Mouse (Mus musculus) midbrain, embryonic 13.5 days (tissue): ENCODE measurements around the gene Eno1. TPM values are rescaled to one million over a fixed set of nuclear protein-coding genes. Genes with fewer than 3 reads are reported as not detected.

Experiments used
- ATAC-seq: fragments of 200-750 bp; cut with Nextera tagmentation; 2 replicates; pipeline ENCODE4 v1.8.0; 2017; ENCODE audit warnings: mild to moderate bottlenecking, moderate TSS enrichment, moderate library complexity
- H3K27ac ChIP-seq: fragments of 300-500 bp; sonication (generic); 2 replicates; pipeline ENCODE4 v1.5.1; 2015; ENCODE audit warnings: inconsistent platforms, mild to moderate bottlenecking, moderate library complexity
- H3K27me3 ChIP-seq: fragments of 300-500 bp; sonication (generic); 2 replicates; pipeline ENCODE4 v1.6.1; 2015; ENCODE audit warnings: mild to moderate bottlenecking, inconsistent platforms
- H3K36me3 ChIP-seq: fragments of 300-500 bp; sonication (generic); 2 replicates; pipeline ENCODE4 v1.6.1; 2015; ENCODE audit warnings: mild to moderate bottlenecking, inconsistent platforms
- H3K4me1 ChIP-seq: fragments of 300-500 bp; sonication (generic); replicated peaks from 2 replicates; pipeline ENCODE4 v1.6.1; 2015; ENCODE audit warnings: inconsistent platforms
- H3K4me2 ChIP-seq: fragments of 300-500 bp; sonication (generic); replicated peaks from 2 replicates; pipeline ENCODE4 v1.6.1; 2015; ENCODE audit warnings: moderate library complexity, mild to moderate bottlenecking, inconsistent platforms
- H3K4me3 ChIP-seq: fragments of 300-500 bp; sonication (generic); replicated peaks from 2 replicates; pipeline ENCODE4 v1.5.1; 2015; ENCODE audit warnings: mild to moderate bottlenecking, inconsistent platforms
- H3K9ac ChIP-seq: fragments of 300-500 bp; sonication (generic); replicated peaks from 2 replicates; pipeline ENCODE4 v1.6.1; 2015; ENCODE audit warnings: mild to moderate bottlenecking, inconsistent platforms
- H3K9me3 ChIP-seq: fragments of 300-500 bp; sonication (generic); 2 replicates; pipeline ENCODE4 v1.6.1; 2016; ENCODE audit warnings: mild to moderate bottlenecking, inconsistent platforms
- WGBS: fragments of 180-500 bp; shearing (Covaris S2); methylation state at CpG from one replicate; pipeline ENCODE4 v1.1.7; 2015; 5-methylcytosine and 5-hydroxymethylcytosine counted together
- polyA plus RNA-seq: library from polyadenylated mRNA; unstranded; fragments of >200 nt; fragmentation: Nextera tagmentation; extraction: Ambion mirVana; gene quantifications from 2 replicates; pipeline ENCODE4 v1.2.1, GENCODE M21; 2015

Gene Eno1
- polyA plus RNA-seq, 1 experiment from 2014 or later = 945 TPM

DNA sequence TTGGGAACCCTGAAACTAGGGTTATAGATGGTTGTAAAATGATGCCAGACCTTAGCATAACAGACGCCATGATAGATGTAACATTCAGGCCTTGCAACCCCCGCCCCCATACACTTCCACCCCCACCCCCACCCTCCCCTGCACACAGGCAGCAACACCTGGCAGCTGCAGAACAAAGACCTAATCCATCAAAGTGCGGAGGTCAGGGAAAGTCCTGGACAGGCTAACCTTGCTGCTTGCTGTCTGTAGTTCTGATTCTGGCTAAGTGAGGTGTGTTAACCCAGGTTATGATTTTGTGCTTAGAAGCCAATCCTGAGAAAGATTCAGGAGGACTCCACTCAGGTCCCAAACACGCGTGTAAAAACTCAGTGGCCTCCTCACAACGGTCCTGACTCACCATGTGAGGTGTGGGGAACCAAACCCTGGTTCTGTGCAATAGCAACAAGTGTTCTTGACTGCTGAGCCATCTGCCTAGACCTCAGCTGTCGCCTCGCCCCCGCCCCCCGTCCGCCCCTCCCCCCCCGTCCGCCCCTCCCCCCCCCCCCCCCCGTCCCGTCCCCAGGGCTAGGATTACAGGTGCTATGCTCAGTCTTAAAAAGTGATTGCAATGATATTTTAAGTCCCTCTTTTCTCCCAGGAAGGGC lies 6.7 kb upstream of the Eno1 start:
- ATAC-seq = no peak
- H3K9me3 ChIP-seq = no peaks in the 10 kb centered on the region
- peaks cover 38% of the 10 kb centered on the region for H3K4me1 ChIP-seq
- H3K27ac ChIP-seq = 0 out of 2 replicates have a peak overlapping the region, but pooled peaks have one; percentile 25
- H3K27me3 ChIP-seq = peaks cover 7% of the 10 kb centered on the region
- H3K4me2 ChIP-seq = no peak overlapping the region
- no peak overlapping the region for H3K9ac ChIP-seq
- no peak overlapping the region for H3K4me3 ChIP-seq
- no peaks in the 10 kb centered on the region for H3K36me3 ChIP-seq
- 39% methylated on average over 7 of the region's 15 CpGs for WGBS

- Histone ChIP-seq H3K9ac (no peak overlapping the region), H3K4me2 (no peak overlapping the region), H3K36me3 (no peaks in the 10 kb centered on the region), H3K27me3 (peaks cover 7% of the 10 kb centered on the region), H3K4me3 (no peak overlapping the region), H3K9me3 (no peaks in the 10 kb centered on the region), H3K4me1 (peaks cover 37% of the 10 kb centered on the region), H3K27ac (peak overlapping the region; percentile 25; the same call in 1 of the 2 replicates)
- 6% methylated on average over 21 of the region's 21 CpGs for WGBS
- no peak for ATAC-seq
Observed at GRCm38 (mm10) chr4:150230460-150231407, 5.8 kb upstream of the Eno1 start.

DNA sequence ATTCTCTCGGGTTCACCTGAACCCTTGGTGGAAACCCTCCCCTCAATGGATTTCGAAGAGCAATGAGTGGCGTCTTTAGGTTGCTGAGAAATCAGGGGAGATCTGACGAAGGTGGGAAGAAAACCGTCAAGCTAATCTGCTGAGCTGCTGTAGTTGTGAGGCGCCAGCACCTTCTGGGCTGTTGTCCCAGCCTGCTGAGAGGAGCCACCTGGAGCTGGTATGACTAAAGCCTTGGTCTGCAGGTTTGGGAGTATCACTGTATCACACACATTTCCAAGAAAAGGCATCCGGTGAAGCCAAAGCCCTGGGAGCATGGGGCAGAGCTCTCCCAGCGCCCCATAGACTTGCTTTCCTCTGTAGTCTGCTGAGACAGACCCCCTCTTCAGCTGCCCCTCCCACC lies 4.7 kb upstream of the Eno1 start:
- peaks cover 37% of the 10 kb centered on the region for H3K4me1 ChIP-seq
- H3K27ac ChIP-seq = no peak overlapping the region
- no peak overlapping the region for H3K4me2 ChIP-seq
- ATAC-seq = no peak
- H3K9me3 ChIP-seq = no peaks in the 10 kb centered on the region
- H3K9ac ChIP-seq = no peak overlapping the region
- H3K36me3 ChIP-seq = no peaks in the 10 kb centered on the region
- WGBS = 56% methylated on average over 8 of the region's 8 CpGs
- H3K27me3 ChIP-seq = peaks cover 7% of the 10 kb centered on the region
- H3K4me3 ChIP-seq = no peak overlapping the region

DNA sequence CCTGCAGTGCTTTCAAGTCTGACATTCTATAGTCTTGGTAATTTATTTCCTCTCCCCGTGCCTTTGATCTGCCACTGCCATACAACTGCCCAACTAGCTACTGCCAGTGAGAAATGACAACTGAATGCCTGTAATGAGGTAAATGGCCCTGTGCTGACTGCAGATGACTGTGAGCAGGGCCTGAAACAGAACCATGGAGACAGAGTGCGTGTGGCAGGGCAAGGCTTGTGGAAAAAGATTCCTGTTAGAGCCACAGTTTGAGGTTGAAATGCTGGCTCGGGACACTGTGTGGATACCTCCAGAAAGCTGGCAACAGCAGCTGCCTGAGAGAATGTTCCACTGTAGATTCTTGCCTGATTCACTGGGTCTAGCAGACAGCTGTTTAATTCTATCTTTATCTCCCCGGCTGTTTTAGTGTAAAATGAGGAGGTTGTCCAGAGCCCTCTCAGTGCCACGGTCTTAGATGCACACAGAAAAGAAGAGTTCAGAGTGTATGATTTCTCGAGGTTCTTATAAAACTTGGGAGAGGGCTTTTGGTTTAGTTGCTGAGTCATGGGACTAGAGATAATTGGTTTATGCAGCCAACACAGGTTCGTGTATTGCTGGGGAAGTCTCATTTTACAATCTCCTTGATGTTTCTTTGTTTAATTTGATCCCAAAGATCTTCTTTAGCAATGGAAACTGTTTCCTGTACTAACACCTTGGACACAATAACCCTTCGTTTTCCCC lies 1.8 kb upstream of the Eno1 start:
- H3K4me1 ChIP-seq = peaks cover 51% of the 10 kb centered on the region
- ATAC-seq = no peak
- WGBS = 46% methylated on average over 8 of the region's 8 CpGs
- peak overlapping the region; percentile 44 for H3K27ac ChIP-seq
- no peak overlapping the region for H3K4me2 ChIP-seq
- no peaks in the 10 kb centered on the region for H3K36me3 ChIP-seq
- peaks cover 7% of the 10 kb centered on the region for H3K27me3 ChIP-seq
- H3K9me3 ChIP-seq = no peaks in the 10 kb centered on the region
- no peak overlapping the region for H3K4me3 ChIP-seq
- H3K9ac ChIP-seq = no peak overlapping the region

- 92% methylated on average over 4 of the region's 4 CpGs for WGBS
- H3K27me3 ChIP-seq = peaks cover 7% of the 10 kb centered on the region
- ATAC-seq = no peak
- no peak overlapping the region for H3K9ac ChIP-seq
- peaks cover 3% of the 10 kb centered on the region; the same call in 1 of the 2 replicates for H3K36me3 ChIP-seq
- no peak overlapping the region for H3K4me2 ChIP-seq
- H3K9me3 ChIP-seq = no peaks in the 10 kb centered on the region
- H3K27ac ChIP-seq = peak overlapping the region; percentile 11; the same call in 1 of the 2 replicates
- no peak overlapping the region for H3K4me3 ChIP-seq
- H3K4me1 ChIP-seq = peaks cover 51% of the 10 kb centered on the region
Observed at GRCm38 (mm10) chr4:150235585-150235984, 936 bp upstream of the Eno1 start.

DNA sequence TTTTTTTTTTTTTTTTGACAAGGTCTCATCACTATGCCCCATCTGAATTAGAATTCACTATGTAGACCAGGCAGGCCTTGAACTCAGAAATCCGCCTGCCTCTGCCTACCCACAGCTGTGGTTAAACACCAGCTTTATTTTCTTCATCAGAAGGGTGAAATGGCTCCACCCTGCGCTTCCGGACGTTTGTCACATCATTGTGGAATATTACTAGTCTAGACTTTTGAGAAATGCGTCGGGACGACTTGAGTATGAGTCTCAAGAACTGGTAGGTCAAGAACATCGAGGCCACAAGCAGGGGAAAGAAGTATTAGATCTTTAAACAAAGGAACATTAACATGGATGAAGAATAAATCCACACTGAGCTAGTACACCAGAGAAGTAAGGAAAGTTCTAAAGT lies 490 bp upstream of the Eno1 start:
- Histone ChIP-seq H3K27ac (peak overlapping the region; percentile 100), H3K27me3 (peaks cover 7% of the 10 kb centered on the region), H3K4me3 (peak overlapping the region; percentile 85), H3K36me3 (peaks cover 6% of the 10 kb centered on the region), H3K9ac (peak overlapping the region; percentile 90), H3K4me2 (peak overlapping the region; percentile 93), H3K9me3 (no peaks in the 10 kb centered on the region), H3K4me1 (peaks cover 51% of the 10 kb centered on the region)
- WGBS = 83% methylated on average over 8 of the region's 8 CpGs
- no peak for ATAC-seq

- Histone ChIP-seq H3K9me3 (no peaks in the 10 kb centered on the region), H3K4me1 (peaks cover 50% of the 10 kb centered on the region), H3K36me3 (peaks cover 24% of the 10 kb centered on the region), H3K9ac (peak overlapping the region; percentile 90), H3K27ac (peak overlapping the region; percentile 100), H3K27me3 (no peaks in the 10 kb centered on the region), H3K4me2 (peak overlapping the region; percentile 93), H3K4me3 (peak overlapping the region; percentile 85)
- WGBS = under 1% methylated on average over 21 of the region's 21 CpGs
- ATAC-seq = no peak
Observed at GRCm38 (mm10) chr4:150237636-150238361, 1.3 kb downstream of the Eno1 start.

GRCm38 (mm10) chr4:150238433-150239086 lies 2.0 kb downstream of the Eno1 start:
- 5% methylated on average over 3 of the region's 3 CpGs for WGBS
- Histone ChIP-seq H3K27ac (no peak overlapping the region), H3K4me1 (peaks cover 50% of the 10 kb centered on the region), H3K9ac (peak overlapping the region; percentile 90), H3K4me3 (peak overlapping the region; percentile 85), H3K36me3 (peaks cover 31% of the 10 kb centered on the region), H3K27me3 (no peaks in the 10 kb centered on the region), H3K9me3 (no peaks in the 10 kb centered on the region), H3K4me2 (peak overlapping the region; percentile 93)
- ATAC-seq = no peak

GRCm38 (mm10) chr4:150239087-150239480 lies 2.6 kb downstream of the Eno1 start:
- H3K27ac ChIP-seq = no peak overlapping the region
- no peak for ATAC-seq
- 34% methylated on average over 5 of the region's 5 CpGs for WGBS
- peak overlapping the region; percentile 85 for H3K4me3 ChIP-seq
- H3K4me2 ChIP-seq = peak overlapping the region; percentile 93
- peak overlapping the region; percentile 90 for H3K9ac ChIP-seq
- no peaks in the 10 kb centered on the region for H3K27me3 ChIP-seq
- H3K36me3 ChIP-seq = peaks cover 36% of the 10 kb centered on the region
- no peaks in the 10 kb centered on the region for H3K9me3 ChIP-seq
- H3K4me1 ChIP-seq = peaks cover 50% of the 10 kb centered on the region

DNA sequence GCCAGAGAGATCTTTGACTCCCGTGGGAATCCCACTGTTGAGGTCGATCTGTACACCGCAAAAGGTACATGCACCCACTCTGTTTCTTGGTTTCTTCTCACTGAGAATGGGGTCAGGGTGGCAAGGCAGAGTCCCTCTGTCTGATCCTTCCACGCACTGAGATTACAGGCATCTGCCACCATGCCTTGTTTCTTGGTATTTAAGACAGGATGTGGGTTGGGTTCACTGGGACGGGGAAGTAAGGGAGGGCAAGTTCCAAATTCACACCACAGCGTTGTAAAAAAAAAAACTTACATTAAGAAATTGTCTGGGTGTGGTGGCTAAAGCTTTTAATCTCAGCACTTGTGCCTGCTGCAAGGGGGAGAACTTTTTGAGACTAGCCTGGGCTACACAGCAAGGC lies 3.0 kb downstream of the Eno1 start:
- no peaks in the 10 kb centered on the region for H3K27me3 ChIP-seq
- peaks cover 47% of the 10 kb centered on the region for H3K4me1 ChIP-seq
- H3K9me3 ChIP-seq = no peaks in the 10 kb centered on the region
- WGBS = 45% methylated on average over 6 of the region's 6 CpGs
- peaks cover 41% of the 10 kb centered on the region for H3K36me3 ChIP-seq
- H3K4me2 ChIP-seq = peak overlapping the region; percentile 93
- peak overlapping the region; percentile 85 for H3K4me3 ChIP-seq
- H3K27ac ChIP-seq = no peak overlapping the region
- no peak for ATAC-seq
- H3K9ac ChIP-seq = peak overlapping the region; percentile 90; the same call in 1 of the 2 replicates

GRCm38 (mm10) chr4:150239951-150240368 lies 3.4 kb downstream of the Eno1 start:
- H3K4me2 ChIP-seq = peak overlapping the region; percentile 93

More at GRCm38 (mm10) chr4:150239951-150240368, 3.4 kb downstream of the Eno1 start:
- Histone ChIP-seq H3K27me3 (no peaks in the 10 kb centered on the region), H3K36me3 (peaks cover 45% of the 10 kb centered on the region), H3K9ac (no peak overlapping the region), H3K4me1 (peaks cover 43% of the 10 kb centered on the region), H3K27ac (no peak overlapping the region), H3K9me3 (no peaks in the 10 kb centered on the region), H3K4me3 (peak overlapping the region; percentile 85; the same call in 1 of the 2 replicates)
- 7% methylated on average over 6 of the region's 6 CpGs for WGBS
- no peak for ATAC-seq
